Mouse (Mus musculus) heart, adult 2 months (tissue): ENCODE measurements at regions not wholly inside any gene's neighbourhood (a gene's known extent, or its start where the extent isn't known, plus 50 kb on each side); places are given as distances from the start of the nearest gene placed in this dataset.

Source experiments
- CTCF ChIP-seq: fragments of 200-600 bp; IDR thresholded peaks from 2 replicates; pipeline ENCODE4 v1.8.1; 2022; ENCODE audit warnings: antibody characterized with exemption, mild to moderate bottlenecking, moderate library complexity
- EP300 ChIP-seq: fragments of 200-500 bp; IDR thresholded peaks from 2 replicates; pipeline ENCODE4 v1.6.1; 2011; ENCODE audit warnings: low read depth, low read length, control low read depth; ENCODE audit not compliant: insufficient read depth
- POLR2A ChIP-seq: fragments of 200-500 bp; IDR thresholded peaks from 2 replicates; pipeline ENCODE4 v1.6.1; 2011; ENCODE audit warnings: mild to moderate bottlenecking, low read depth, low read length, control low read depth; ENCODE audit not compliant: insufficient read depth

GRCm38 (mm10) chr9:74045936-74046335 lies 64.2 kb upstream of the Wdr72 start:
- TF ChIP-seq CTCF (no peak), EP300 (no peak), POLR2A (no peak)
